In the genomic region with DNA sequence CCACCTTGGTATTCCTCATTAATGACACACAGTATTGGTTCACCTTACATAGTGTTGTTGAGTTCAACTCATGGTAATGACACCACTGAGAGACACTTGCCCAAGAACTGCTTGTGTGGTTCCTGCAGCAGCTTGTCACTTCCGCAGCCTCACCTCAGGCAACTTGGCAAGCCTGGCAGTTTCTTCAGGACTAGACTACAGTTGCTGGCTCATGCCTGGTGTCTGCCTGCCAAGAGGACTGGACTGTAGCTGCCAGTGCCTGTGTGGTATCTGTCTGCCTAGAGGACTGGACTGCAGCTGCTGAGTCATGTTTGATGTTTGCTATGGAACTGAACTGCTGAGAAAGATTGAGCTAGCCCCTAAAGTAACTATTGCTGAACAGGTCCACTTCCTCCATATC, we compare ENCODE assay signal across 10 mouse cellular contexts. TPM values are rescaled to one million over a fixed set of nuclear protein-coding genes. Genes with fewer than 3 reads are reported as not detected.
DNase-seq lines count a peak whose midpoint lies in the region; ATAC-seq and TF ChIP-seq lines count a peak whose summit lies in the region.
"Had no signal": no experiment of that assay in that cellular context is flagged by ENCODE, and none has a peak within 500 bp of the region (broad histone marks: within the 10 kb centered on the region; RNA-seq: fewer than 3 reads in every experiment).

No protein-coding gene starts in this region.

- TF ChIP-seq CTCF in Patski (IDR thresholded peaks at IDR 0.05), result no peak

- no peaks in the 10 kb centered on the region for H3K9me3 ChIP-seq in hindbrain, embryonic 16.5 days (ENCODE audit: control insufficient read depth, low read length)
- no peaks in the 10 kb centered on the region for H3K9me3 ChIP-seq in hindbrain, embryonic 13.5 days
- H3K9me3 ChIP-seq: embryonic facial prominence, embryonic 13.5 days had no signal

- no peaks in the 10 kb centered on the region for H3K36me3 ChIP-seq in hindbrain, embryonic 16.5 days (ENCODE audit: control insufficient read depth, insufficient read depth, low read length)
- H3K36me3 ChIP-seq in hindbrain, embryonic 13.5 days, result no peaks in the 10 kb centered on the region
- H3K36me3 ChIP-seq: embryonic facial prominence, embryonic 13.5 days had no signal

- DNase-seq in 3T3-L1 (ENCODE audit: low read depth, low spot score) (peak; percentile 92), Patski (ENCODE audit: low read depth, low spot score) (peak; percentile 20)
- DNase-seq in thymus, adult 18-20 months, result no peak
- DNase-seq in left cerebral cortex, adult 11 months (ENCODE audit: low spot score), result no peak
- no peak for DNase-seq in retina, postnatal 1 day
- DNase-seq: lung, postnatal 10 days had no signal

- H3K4me3 ChIP-seq in hindbrain, embryonic 16.5 days (ENCODE audit: low read length), result no peak overlapping the region
- H3K4me3 ChIP-seq in hindbrain, embryonic 13.5 days, result no peak overlapping the region
- H3K4me3 ChIP-seq: embryonic facial prominence, embryonic 13.5 days had no signal

- 68% methylated on average over 1 of the region's 1 CpGs for WGBS in hindbrain, embryonic 16.5 days
- WGBS in hindbrain, embryonic 13.5 days, result 93% methylated on average over 1 of the region's 1 CpGs

- no peak overlapping the region for H3K27ac ChIP-seq in hindbrain, embryonic 16.5 days (ENCODE audit: low read depth, low read length)
- H3K27ac ChIP-seq in hindbrain, embryonic 13.5 days, result no peak overlapping the region
- H3K27ac ChIP-seq: embryonic facial prominence, embryonic 13.5 days had no signal

- H3K9ac ChIP-seq in hindbrain, embryonic 16.5 days (ENCODE audit: low read depth, low read length), result no peak overlapping the region
- H3K9ac ChIP-seq in hindbrain, embryonic 13.5 days, result no peak overlapping the region
- H3K9ac ChIP-seq: embryonic facial prominence, embryonic 13.5 days had no signal

- H3K27me3 ChIP-seq in hindbrain, embryonic 16.5 days (replicated peaks; ENCODE audit: control insufficient read depth, insufficient read depth, low read length), result no peaks in the 10 kb centered on the region
- H3K27me3 ChIP-seq in hindbrain, embryonic 13.5 days, result no peaks in the 10 kb centered on the region
- no peaks in the 10 kb centered on the region for H3K27me3 ChIP-seq in Patski
- H3K27me3 ChIP-seq: embryonic facial prominence, embryonic 13.5 days had no signal

- H3K4me2 ChIP-seq in hindbrain, embryonic 16.5 days (ENCODE audit: low read length), result no peak overlapping the region
- no peak overlapping the region for H3K4me2 ChIP-seq in hindbrain, embryonic 13.5 days
- H3K4me2 ChIP-seq: embryonic facial prominence, embryonic 13.5 days had no signal

- ATAC-seq in hindbrain, embryonic 16.5 days, result peak; percentile 77
- ATAC-seq in hindbrain, embryonic 13.5 days (ENCODE audit: low FRiP score), result no peak
- no peak for ATAC-seq in Patski
- ATAC-seq in granulocyte monocyte progenitor cell, adult 5-6 weeks (replicated peaks; ENCODE audit: poor library complexity, severe bottlenecking), result peak; percentile 52

- no peaks in the 10 kb centered on the region for H3K4me1 ChIP-seq in hindbrain, embryonic 16.5 days (ENCODE audit: control insufficient read depth, insufficient read depth, low read depth, low read length)
- no peaks in the 10 kb centered on the region for H3K4me1 ChIP-seq in hindbrain, embryonic 13.5 days (replicated peaks)
- H3K4me1 ChIP-seq: embryonic facial prominence, embryonic 13.5 days had no signal

- CTCF ChIA-PET in Patski (lab: Charles Lee), result interaction anchor here (1.5 kb wide), 1 partner anchor 37 kb away, joined by 3 read pairs; a partner anchor contains a TSS

- in situ Hi-C loops in Patski (cut with MboI; ENCODE audit: low pct_unique_long_range_greater_than_20kb), result no loop called here

- POLR2A ChIA-PET in Patski (lab: Charles Lee), result no interaction called here

RNA-seq across cellular contexts. Expression of a gene that starts 18.3 kb away (rescaled TPM):
- 97.0 and 97.9 TPM in 2 replicates for polyA plus RNA-seq in hindbrain, embryonic 16.5 days (2015; fragmentation: Nextera tagmentation; extraction: Ambion mirVana)
- polyA plus RNA-seq in hindbrain, embryonic 13.5 days (2015; fragmentation: Nextera tagmentation; extraction: Ambion mirVana), result 133 and 143 TPM in 2 replicates
- polyA plus RNA-seq in Patski (2021), result 104 TPM
- 171 and 173 TPM in 2 replicates for total RNA-seq in granulocyte monocyte progenitor cell, adult 5-6 weeks (2014; fragmentation: Nextera tagmentation)
- 179 and 205 TPM in 2 replicates for total RNA-seq in granulocyte monocyte progenitor cell, adult 5-6 weeks (2017)

RNA-seq across cellular contexts. Expression of a gene that starts 37.0 kb away (rescaled TPM):
- 9.4 and 10.7 TPM in 2 replicates for polyA plus RNA-seq in hindbrain, embryonic 16.5 days (2015; fragmentation: Nextera tagmentation; extraction: Ambion mirVana)
- polyA plus RNA-seq in hindbrain, embryonic 13.5 days (2015; fragmentation: Nextera tagmentation; extraction: Ambion mirVana), result 8.0 and 8.9 TPM in 2 replicates
- 19.1 TPM for polyA plus RNA-seq in Patski (2021)
- total RNA-seq in granulocyte monocyte progenitor cell, adult 5-6 weeks (2014; fragmentation: Nextera tagmentation), result 2.7 and 6.0 TPM in 2 replicates
- 5.0 and 7.5 TPM in 2 replicates for total RNA-seq in granulocyte monocyte progenitor cell, adult 5-6 weeks (2017)

Comparison
In these comparisons a context has a peak if more than half of its experiments do, and no peak if none do; other contexts are left out.
1. ATAC-seq: peak in hindbrain, embryonic 16.5 days (single experiment) and granulocyte monocyte progenitor cell, adult 5-6 weeks (single experiment); none in hindbrain, embryonic 13.5 days (single experiment) and Patski (single experiment).
2. DNase-seq: peak in 3T3-L1 (single experiment) and Patski (single experiment); none in thymus, adult 18-20 months (0 of 2), left cerebral cortex, adult 11 months (single experiment) and retina, postnatal 1 day (single experiment).